Mouse (Mus musculus): ENCODE data around the gene Dab2ip.

GRCm38 (mm10) chr2:35722821-35723220 is 164.8 kb downstream of the Dab2ip start:
- TF ChIP-seq POLR2A (IDR thresholded peaks at IDR 0.05; ENCODE audit: borderline replicate concordance, control insufficient read depth, low read depth, low read length) (no peak), CTCF (IDR thresholded peaks at IDR 0.05; ENCODE audit: control insufficient read depth, insufficient read depth, low read length) (no peak)
